Mouse (Mus musculus) gastrocnemius, postnatal 4 days (tissue): ENCODE data around the gene Dhx40. TPM values are rescaled to one million over a fixed set of nuclear protein-coding genes. Genes with fewer than 3 reads are reported as not detected.
"Not testable (repeated sequence)": the region's sequence is repeated elsewhere in the genome, so short reads cannot be mapped to it uniquely, and the experiment has no call there.

Experiments
- DNase-seq, 2 experiments: peaks; one replicate each; pipeline ENCODE4 v3.0.0; 2021 to 2022; ENCODE audit warnings: low spot score in 2 of 2, mixed read lengths in 2 of 2
- total RNA-seq, 2 experiments: library from RNA; stranded (reverse); gene quantifications; 2 replicates each; pipeline ENCODE4 v1.2.3; 2021

Dhx40 gene
- total RNA-seq, 2 experiments from 2014 or later = 15.8 to 16.7 TPM

DNA sequence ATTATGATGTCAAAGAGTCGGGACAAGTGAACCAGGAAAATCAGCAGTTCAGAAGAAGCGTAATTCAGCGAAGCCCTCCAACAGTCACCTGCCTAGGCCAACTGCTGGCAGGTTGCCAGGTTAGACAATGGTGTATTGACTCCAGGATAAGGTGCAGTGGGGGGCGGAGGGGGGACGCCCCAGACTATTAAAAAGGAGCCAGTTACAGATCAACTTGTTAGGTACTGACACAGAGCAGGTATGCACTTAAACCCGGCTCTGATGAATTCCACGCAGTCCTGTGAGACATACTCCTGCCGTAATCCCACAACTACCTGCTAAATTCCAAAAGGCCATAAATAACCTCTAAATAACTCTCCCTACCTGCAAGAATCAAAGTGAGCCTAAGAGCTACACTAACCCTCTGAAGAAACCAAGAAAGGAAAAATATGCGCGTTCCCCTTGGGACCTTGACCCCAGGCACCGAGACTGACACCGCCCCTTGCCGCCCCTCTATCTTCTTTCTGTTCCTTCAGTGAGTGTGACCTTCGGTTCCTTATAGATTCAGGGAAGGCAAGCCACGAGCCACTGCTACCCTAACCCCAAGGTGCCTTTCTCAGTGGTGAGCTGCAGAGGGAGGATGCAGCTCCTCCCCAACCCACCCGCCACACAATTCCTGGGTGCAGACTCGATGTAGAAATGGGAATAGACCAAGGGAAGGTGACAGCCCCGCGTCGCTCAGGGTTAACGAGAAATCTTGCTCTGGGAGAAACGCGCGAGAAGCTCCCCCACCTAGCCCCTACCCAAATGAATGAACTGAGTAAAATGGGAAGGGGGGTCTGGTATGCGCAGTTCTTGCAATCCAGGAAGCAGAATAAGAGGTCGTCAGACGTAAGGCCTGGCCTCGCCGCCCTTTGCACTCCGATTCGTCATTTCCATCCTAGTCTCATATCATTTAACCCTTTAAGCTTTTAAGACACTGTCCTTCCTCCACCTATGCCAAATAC, 51.1 kb downstream of the Dhx40 start:
- DNase-seq = peak; percentile 19 to 29

DNA sequence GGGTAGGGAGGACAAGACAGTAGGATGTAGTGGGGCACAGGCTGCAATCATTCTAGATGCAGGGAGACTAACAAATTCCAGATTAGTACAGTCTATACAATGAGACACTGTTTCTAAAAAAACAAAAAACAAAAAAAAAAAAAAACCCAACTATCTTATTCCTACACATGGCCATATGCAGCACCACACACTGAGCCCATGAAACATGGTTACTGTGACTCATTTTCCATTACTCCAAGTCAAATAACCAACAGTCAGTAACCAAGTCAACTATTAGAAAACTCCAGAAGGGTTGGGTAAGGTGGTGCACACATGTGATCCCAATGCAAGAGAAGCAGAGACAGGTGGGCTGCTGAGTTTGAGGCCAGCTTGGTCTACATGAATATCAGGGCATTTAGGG, 55.1 kb downstream of the Dhx40 start:
- DNase-seq = no peak

DNA sequence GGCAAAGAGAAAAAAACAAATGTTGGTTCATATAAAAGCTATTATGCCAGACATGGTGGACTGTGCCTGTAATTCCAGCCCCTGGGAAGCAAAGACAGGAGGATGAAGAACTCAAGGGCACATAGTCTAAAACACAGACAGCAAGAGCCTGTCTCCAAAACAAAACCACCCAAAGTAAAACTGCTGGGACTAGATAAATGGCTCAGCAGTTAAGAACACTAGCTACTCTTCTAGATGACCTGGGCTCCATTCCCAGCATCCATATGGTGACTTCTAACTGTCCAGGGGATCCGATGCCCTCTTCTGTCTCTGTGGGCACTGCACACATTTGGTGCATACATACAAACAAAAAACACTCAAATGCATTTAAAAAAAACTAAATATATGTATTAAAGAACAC, 56.5 kb downstream of the Dhx40 start:
- no peak for DNase-seq

DNA sequence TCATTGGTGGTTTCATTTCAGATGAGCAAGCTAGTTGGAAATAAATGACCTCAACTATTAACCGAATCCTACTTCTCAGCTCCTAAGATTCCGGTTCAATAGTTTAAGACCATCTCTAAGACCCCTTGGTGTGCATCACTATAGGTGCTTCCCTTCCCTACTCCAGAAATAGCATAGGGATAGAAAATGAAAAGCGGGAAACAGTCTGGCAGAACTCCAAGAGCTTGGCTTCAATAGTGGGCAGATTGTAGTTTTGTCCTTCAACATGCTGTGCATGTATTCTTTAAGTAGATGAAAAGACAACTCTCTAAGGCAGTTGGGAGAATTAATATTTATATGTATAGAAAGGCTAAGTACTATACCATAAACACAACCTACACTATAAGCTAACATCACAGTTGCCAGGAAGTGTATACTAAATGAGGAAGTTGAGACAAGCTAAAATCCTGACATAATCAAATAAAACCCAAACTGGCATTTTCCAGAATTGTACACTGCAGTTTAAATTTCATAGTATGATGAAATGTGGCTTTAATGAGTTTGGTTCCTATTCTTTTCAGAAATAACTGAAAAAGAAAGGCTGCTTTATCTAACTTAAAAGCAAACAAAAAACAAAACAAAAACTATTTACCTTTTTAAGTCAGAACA, 57.6 kb downstream of the Dhx40 start:
- no peak for DNase-seq

DNA sequence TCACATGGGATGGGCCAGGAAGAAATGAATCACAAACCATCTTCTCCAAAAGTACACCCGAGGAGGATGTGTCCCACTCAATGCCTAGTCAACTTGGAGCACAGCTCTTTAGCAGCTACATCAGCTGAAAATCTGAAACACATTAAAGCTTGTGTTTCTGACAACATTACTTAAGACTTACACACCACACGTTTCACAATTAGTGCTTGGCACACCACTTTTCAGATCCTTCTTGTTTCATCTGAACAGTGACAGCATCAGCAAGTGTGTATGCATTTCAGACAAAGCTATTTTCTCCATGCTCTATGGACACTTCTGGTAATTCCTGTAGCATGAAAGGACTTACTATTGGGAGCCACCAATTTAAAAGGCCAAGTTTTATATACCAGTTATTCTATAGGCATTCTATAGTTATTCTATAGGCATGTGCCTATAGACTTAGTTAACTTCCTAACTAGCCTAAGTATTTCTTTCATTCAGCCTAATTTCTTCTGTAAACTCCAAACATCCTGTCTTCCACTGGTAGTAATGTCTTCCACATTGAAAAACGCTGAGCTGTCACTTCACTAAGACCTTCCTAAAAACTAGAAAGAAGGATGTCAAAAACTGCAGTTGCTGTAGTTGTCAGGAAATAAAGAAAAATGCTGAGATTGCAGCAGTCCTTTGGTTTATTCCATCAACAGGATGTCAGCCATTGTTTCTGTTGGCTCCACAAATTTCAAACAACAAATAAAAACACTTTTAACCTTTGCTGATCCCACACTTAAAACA, 61.7 kb downstream of the Dhx40 start:
- DNase-seq = no peak

DNA sequence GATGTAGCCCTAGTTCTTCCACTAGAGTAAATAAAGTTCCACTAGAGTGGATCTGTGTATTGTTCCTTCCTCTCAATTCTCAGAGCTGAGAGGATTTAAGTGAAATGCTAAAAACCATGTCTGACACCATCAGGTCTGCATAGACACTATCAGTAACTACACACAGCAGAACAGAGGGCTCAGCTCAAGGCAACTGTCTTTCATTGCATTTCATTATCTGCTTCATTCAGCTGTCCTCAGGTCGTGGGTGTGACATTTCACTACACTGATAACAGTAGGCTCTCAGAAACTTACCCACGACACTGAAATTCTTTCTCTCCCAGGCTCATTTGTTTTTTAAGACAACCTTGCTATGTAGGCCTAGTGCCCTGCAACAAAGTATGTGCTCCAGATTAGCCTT, 64.9 kb downstream of the Dhx40 start:
- no peak for DNase-seq

DNA sequence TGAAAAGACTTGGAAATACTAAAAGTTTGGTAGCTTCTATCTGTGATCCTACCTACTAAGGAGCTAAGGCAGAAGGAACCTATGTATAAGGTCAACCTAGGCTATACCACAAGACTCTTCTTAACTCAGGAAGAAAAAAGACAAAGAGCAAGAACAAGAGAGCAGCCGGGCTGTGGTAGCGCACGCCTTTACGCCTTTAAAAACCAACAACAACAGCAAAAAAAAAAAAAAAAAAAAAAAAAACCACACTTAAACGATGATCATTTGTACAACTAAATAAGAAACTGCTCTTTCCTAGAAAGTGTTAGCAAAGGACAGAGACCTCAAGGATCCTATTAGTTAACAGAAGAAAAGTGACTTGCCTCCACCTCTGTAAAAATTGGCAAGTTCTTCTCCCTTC, 66.0 kb downstream of the Dhx40 start:
- DNase-seq = no peak

DNA sequence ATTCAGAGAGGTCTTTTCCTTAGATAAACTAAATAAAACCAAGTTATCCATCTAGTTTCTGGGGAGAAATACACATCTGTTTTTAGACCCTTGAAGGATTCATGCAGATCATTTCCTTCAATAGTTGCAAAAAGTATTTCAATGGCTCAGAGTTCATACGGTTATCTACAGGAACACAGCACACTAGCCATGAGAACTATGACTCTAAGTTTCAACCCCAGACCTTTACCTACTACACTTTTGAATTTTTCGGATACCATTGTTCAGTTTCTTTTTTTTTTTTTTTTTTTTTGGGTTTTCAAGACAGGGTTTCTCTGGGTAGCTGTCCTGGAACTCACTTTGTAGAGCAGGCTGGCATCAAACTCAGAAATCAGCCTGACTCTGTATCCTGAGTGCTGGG, 68.1 kb downstream of the Dhx40 start:
- no peak for DNase-seq

DNA sequence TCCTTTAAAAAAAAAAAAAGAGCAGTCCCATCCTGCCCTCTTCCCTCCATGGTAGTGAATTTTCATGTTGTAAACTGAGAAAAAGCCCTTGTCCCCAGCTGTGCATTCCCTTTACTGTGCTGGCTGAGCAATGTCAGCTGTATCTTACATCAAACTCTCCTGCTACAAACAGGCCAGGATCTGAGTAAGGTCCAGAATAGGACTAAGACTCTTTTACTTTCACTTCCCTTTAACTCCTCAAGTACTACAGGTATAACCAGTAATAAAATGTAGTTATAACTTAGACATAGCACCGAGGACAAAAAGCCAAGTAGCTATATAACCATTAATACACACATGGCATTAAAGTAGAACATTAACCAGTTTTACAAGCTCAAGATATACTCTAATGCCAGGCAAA, 68.6 kb downstream of the Dhx40 start:
- DNase-seq = no peak

DNA sequence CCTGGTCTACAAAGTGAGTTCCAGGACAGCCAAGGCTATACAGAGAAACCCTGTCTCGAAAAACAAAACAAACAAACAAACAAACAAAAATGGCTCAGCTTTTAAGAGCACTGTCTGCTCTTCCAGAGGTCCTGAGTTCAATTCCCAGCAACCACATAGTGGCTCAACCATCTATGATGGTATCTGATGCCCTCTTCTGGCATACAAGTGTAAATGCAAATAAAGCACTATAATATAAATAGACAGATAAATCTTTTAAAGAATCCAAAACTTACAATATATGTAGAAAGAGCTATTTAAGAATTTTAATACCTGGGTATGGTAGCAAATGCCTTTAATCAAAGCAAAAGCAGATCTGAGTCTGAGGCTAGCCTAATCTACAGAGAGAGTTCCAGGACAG, 69.2 kb downstream of the Dhx40 start:
- not testable (repeated sequence) for DNase-seq

DNA sequence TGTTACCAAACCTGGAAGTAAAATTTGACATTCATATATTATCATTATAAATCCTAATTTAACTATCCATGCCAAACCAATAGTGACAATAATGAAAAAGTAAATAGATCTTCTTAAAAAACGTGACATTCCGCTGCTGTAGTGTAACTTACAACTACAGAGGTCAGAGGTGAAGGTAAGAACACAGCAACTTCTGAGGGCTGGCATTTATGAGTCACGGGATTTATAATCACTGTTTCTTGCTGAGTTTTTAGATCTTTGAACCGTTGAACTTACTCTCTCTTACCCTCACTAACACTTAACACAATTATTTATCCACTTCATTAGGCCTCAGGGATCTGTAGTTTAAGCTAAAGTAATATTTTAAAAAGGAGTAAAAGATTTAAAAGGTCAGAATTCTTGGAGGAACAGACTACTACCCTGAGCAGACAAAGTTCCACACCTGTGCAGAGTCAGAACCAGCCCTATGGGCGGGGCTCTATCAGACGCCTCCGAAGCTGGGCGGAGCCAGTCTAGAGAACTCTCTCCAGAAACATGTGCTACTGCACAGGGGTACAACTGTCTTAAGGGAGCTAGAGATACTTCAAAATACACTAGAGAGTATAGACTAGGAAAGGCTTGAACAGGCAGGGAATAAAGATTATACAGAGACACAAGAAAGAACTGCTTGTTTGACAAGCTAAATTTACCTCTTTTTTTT, 70.1 kb downstream of the Dhx40 start:
- no peak for DNase-seq

DNA sequence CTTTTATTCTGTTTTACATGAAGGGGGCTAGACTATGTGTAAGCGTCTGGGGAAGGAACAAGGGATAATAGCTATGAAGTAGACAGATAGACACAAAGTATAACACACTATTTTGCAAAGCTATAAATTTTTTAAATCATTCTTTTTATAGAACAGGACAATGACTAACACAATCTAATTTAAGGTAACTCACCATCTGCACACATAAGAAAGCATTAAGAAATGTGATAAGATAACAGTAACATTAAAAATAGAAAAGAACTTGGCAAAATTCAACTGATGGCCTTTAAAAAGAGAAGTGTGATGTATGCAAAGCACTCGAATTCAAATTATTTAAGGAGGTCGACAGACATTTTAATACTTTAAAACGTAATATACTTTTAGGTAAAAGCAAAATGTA, 72.6 kb downstream of the Dhx40 start:
- DNase-seq = no peak

DNA sequence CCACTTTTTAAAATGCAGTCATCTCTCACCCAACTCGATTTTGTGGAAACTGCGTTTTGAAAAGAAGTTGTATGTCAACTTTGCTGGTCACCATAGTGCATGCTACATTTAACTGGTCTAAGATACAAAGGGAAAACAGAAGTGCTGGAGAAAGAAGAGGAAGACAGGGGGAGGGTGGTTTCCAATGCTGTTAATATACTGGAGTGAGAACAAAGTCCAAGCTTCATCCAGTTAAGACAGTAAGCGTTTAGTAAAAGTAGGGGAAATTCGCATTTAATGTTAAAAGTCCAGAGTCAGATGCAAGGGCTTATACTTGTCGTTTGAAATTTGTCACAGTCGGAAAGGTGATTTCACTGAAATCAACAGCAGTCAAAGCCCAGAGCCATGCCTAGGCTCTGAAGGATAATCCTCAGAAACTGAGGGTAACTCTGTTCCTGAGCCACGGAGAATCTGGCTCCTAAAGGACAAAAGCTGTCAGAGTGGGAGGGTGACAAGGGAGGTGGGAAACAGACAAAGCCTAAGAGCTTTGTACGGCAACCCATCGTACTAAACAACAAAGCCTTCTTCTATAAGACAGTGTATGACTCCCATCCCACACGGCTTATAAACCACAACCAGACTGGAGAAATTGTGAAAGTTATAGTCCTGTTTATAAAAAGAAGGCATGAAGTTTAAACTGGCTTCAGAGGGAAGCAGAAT, 73.2 kb downstream of the Dhx40 start:
- no peak for DNase-seq

DNA sequence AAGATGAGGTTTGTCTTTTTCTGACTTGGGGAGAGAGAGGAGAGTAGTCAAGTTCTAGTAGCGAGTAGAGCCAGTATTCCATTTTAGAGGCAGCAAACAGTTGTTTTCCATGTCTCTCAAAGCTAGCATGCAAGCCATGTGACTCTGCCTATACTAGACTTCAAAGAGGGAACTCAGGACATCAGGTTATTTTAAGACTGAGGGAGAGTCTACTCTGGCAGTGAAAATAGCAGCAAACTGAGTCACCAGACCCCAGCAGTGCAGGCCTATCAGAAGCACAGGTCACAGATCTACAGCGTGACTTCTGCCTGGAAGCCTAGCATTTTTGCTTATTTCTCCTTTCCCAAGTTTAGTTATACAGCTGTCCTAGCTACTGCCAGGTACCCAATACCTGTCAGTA, 76.1 kb downstream of the Dhx40 start:
- DNase-seq = no peak

DNA sequence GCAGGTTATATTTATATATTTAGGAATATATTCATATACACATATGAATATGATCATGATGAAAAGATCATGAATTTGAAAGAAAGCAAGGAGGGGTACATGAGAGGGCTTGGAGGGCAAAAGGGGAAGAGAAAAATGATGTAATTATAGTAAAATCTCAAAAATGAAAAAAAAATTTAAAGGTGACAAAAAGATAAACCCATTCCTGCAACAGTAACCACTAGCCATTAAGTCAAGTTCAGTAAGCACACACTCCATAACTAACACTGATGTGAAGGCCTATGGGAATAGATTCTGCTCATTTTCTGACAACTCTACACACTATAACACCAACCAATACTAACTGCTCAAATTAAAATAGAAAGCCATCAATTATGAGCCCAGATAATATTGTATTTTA, 81.9 kb downstream of the Dhx40 start:
- no peak for DNase-seq

DNA sequence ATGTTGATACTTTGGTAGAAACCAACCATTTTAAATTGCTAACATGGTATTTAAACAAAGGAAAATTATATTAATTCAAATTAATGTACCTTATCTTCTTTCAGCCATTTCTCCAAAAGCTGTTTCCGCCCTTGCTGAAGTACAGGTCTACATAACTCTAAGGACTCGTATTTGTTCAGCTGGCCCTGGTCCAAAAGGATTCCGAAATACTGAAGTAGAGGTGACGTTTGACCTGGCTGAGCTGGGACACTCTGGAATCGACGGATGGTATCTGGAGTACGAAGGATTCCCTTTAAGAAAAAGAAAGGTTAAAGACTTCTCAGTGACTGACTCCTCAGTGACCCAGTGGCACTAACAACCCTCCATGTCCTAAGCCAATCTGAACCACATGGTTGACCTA, 82.6 kb downstream of the Dhx40 start:
- no peak for DNase-seq

DNA sequence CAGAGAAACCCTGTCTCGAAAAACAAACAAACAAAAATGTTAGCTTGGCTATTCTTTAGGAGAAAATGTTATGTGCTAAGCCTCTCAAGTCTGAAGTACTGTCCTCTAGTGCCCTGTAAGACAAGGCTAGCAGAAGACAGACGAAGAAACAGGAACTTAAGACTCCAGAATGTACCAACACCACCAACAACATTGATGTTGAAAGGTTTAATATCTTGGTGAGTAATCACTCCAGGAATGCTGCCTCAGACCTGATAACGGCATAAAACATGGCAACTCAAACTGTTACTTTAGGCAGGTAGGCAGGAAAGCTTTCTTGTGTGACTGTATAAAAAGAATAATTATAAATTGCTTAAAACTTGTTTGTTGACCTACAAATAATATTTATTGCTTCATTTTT, 83.5 kb downstream of the Dhx40 start:
- no peak for DNase-seq

DNA sequence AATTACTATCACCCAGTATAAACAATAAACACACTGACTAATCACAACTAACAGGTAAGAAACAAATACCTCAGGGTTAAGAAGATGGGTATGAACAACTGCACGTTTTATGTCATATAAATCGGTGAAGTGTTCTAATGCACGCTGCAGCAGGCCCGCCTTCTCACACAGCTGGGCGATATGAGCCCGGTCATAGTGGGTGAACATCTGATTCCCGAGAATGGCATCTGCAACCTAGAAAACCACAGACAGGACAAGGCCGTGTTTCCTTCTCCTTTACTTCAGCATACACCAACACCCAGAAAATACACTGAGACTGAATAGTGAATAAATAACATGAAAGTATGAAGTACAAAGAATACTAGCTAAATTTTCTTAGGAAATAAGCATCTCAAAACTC, 88.2 kb downstream of the Dhx40 start:
- DNase-seq = no peak
